Mouse (Mus musculus) bone marrow macrophage, adult 2 months (primary cell): Measurements from ENCODE around the gene Olig3. TPM values are rescaled to one million over a fixed set of nuclear protein-coding genes. Genes with fewer than 3 reads are reported as not detected.

Experiments
- H3K27ac ChIP-seq: 2 replicates; pipeline ENCODE4 v1.5.1; 2012; ENCODE audit warnings: low read depth, low read length; ENCODE audit not compliant: insufficient read depth
- H3K4me1 ChIP-seq: 2 replicates; pipeline ENCODE4 v1.6.1; 2012; ENCODE audit warnings: low read length; ENCODE audit not compliant: control insufficient read depth, insufficient read depth
- H3K4me3 ChIP-seq: 2 replicates; pipeline ENCODE4 v1.5.1; 2012; ENCODE audit warnings: mild to moderate bottlenecking, low read length, moderate library complexity; ENCODE audit not compliant: insufficient read depth
- CTCF ChIP-seq: IDR thresholded peaks from 2 replicates; pipeline ENCODE4 v1.5.1; 2012; ENCODE audit warnings: low read depth, mild to moderate bottlenecking, low read length, moderate library complexity
- POLR2A ChIP-seq: IDR thresholded peaks from 2 replicates; pipeline ENCODE4 v1.6.1; 2012; ENCODE audit warnings: mild to moderate bottlenecking, low read depth, low read length, borderline replicate concordance
- polyA plus RNA-seq: library from polyadenylated mRNA; stranded (reverse); fragments of >200 nt; gene quantifications from 2 replicates; pipeline ENCODE4 v1.2.4, GENCODE M21; 2012; ENCODE audit not compliant: missing spikeins, insufficient read depth, insufficient read length

Olig3 gene
- polyA plus RNA-seq, 1 experiment, result not detected

- no peak overlapping the region for H3K27ac ChIP-seq
- no peak overlapping the region for H3K4me3 ChIP-seq
- H3K4me1 ChIP-seq, result no peaks in the 10 kb centered on the region
- no peak for TF ChIP-seq CTCF
- TF ChIP-seq POLR2A, result no peak
These were observed 27.8 kb downstream of the Olig3 start for GRCm38 (mm10) chr10:19384176-19384575.

GRCm38 (mm10) chr10:19391819-19392218 lies 35.5 kb downstream of the Olig3 start:
- H3K4me1 ChIP-seq, result no peaks in the 10 kb centered on the region
- no peak overlapping the region for H3K4me3 ChIP-seq
- H3K27ac ChIP-seq, result no peak overlapping the region
- no peak for TF ChIP-seq CTCF
- TF ChIP-seq POLR2A, result no peak

GRCm38 (mm10) chr10:19396485-19397137 lies 40.3 kb downstream of the Olig3 start:
- Histone ChIP-seq H3K27ac (no peak overlapping the region), H3K4me1 (no peaks in the 10 kb centered on the region), H3K4me3 (no peak overlapping the region)
- no peak for TF ChIP-seq CTCF
- TF ChIP-seq POLR2A, result no peak

- H3K27ac ChIP-seq, result no peak overlapping the region
- TF ChIP-seq POLR2A (no peak), CTCF (no peak)
- H3K4me1 ChIP-seq, result no peaks in the 10 kb centered on the region
- H3K4me3 ChIP-seq, result no peak overlapping the region
These were observed 41.1 kb downstream of the Olig3 start for GRCm38 (mm10) chr10:19397396-19397795.

GRCm38 (mm10) chr10:19401136-19401535 lies 44.8 kb downstream of the Olig3 start:
- Histone ChIP-seq H3K4me1 (no peaks in the 10 kb centered on the region), H3K27ac (no peak overlapping the region), H3K4me3 (no peak overlapping the region)
- TF ChIP-seq POLR2A, result no peak
- TF ChIP-seq CTCF, result no peak

- H3K4me1 ChIP-seq, result no peaks in the 10 kb centered on the region
- H3K27ac ChIP-seq, result no peak overlapping the region
- no peak for TF ChIP-seq CTCF
- no peak overlapping the region for H3K4me3 ChIP-seq
These were observed 48.1 kb downstream of the Olig3 start for GRCm38 (mm10) chr10:19404401-19404800.

- H3K27ac ChIP-seq, result no peak overlapping the region
- H3K4me1 ChIP-seq, result no peaks in the 10 kb centered on the region
- TF ChIP-seq POLR2A, result no peak
- no peak for TF ChIP-seq CTCF
- H3K4me3 ChIP-seq, result no peak overlapping the region
These were observed 49.6 kb downstream of the Olig3 start for GRCm38 (mm10) chr10:19405959-19406358.

GRCm38 (mm10) chr10:19407168-19407567 lies 50.8 kb downstream of the Olig3 start:
- H3K4me1 ChIP-seq, result no peaks in the 10 kb centered on the region
- TF ChIP-seq CTCF (no peak), POLR2A (no peak)
- no peak overlapping the region for H3K4me3 ChIP-seq
- no peak overlapping the region for H3K27ac ChIP-seq

Other genes starting within 250 kb of the Olig3 start
- 346 and 347 TPM in 2 replicates for gene Ifngr1, start 235.4 kb downstream of the Olig3 start, polyA plus RNA-seq